Mouse (Mus musculus) hindbrain, embryonic 14.5 days (tissue): ENCODE measurements at regions not wholly inside any gene's neighbourhood (a gene's known extent, or its start where the extent isn't known, plus 50 kb on each side); places are given as distances from the start of the nearest gene placed in this dataset.

Experiments used
- ATAC-seq: fragments of 200-750 bp; cut with Nextera tagmentation; 2 replicates; pipeline ENCODE4 v1.8.0; 2017; ENCODE audit warnings: moderate number of reproducible peaks, mild to moderate bottlenecking, moderate TSS enrichment, moderate library complexity; ENCODE audit not compliant: low FRiP score
- DNase-seq: peaks from one replicate; pipeline ENCODE4 v3.0.0-alpha.2; 2015; ENCODE audit warnings: low spot score
- H3K27ac ChIP-seq: fragments of 300-500 bp; sonication (generic); 2 replicates; pipeline ENCODE4 v1.5.1; 2014; ENCODE audit warnings: mild to moderate bottlenecking, moderate library complexity
- H3K27me3 ChIP-seq: fragments of 300-500 bp; sonication (generic); 2 replicates; pipeline ENCODE4 v1.6.1; 2014; ENCODE audit warnings: mild to moderate bottlenecking, low read length, mixed read lengths; ENCODE audit not compliant: control insufficient read depth, insufficient read depth
- H3K36me3 ChIP-seq: fragments of 300-500 bp; sonication (generic); replicated peaks from 2 replicates; pipeline ENCODE4 v1.6.1; 2014; ENCODE audit not compliant: control insufficient read depth, insufficient read depth
- H3K4me1 ChIP-seq: fragments of 300-500 bp; sonication (generic); replicated peaks from 2 replicates; pipeline ENCODE4 v1.6.1; 2014; ENCODE audit warnings: antibody characterized with exemption, low read length, mixed read lengths; ENCODE audit not compliant: control insufficient read depth, insufficient read depth
- H3K4me2 ChIP-seq: fragments of 300-500 bp; sonication (generic); replicated peaks from 2 replicates; pipeline ENCODE4 v1.6.1; 2014; ENCODE audit warnings: mild to moderate bottlenecking, moderate library complexity
- H3K4me3 ChIP-seq: fragments of 300-500 bp; sonication (generic); replicated peaks from 2 replicates; pipeline ENCODE4 v1.5.1; 2014; ENCODE audit warnings: mild to moderate bottlenecking, low read length
- H3K9ac ChIP-seq: fragments of 300-500 bp; sonication (generic); 2 replicates; pipeline ENCODE4 v1.6.1; 2014
- H3K9me3 ChIP-seq: fragments of 300-500 bp; sonication (generic); 2 replicates; pipeline ENCODE4 v1.6.1; 2016; ENCODE audit warnings: low read length; ENCODE audit not compliant: control insufficient read depth
- whole genome bisulfite sequencing: fragments of 180-500 bp; shearing (Covaris S2); extraction: QIAGEN DNeasy Blood & Tissue Kit; methylation state at CpG from one replicate; pipeline ENCODE4 v1.1.7; 2014; 5-methylcytosine and 5-hydroxymethylcytosine counted together

GRCm38 (mm10) chrX:109811824-109812223, 615.3 kb downstream of the Gm6377 start:
- Histone ChIP-seq H3K4me2 (no peak overlapping the region), H3K27ac (no peak overlapping the region), H3K4me3 (no peak overlapping the region), H3K4me1 (no peaks in the 10 kb centered on the region), H3K9ac (no peak overlapping the region), H3K9me3 (no peaks in the 10 kb centered on the region), H3K27me3 (no peaks in the 10 kb centered on the region), H3K36me3 (no peaks in the 10 kb centered on the region)
- 71% methylated on average over 1 of the region's 1 CpGs for WGBS
- no peak for DNase-seq
- no peak for ATAC-seq

DNA sequence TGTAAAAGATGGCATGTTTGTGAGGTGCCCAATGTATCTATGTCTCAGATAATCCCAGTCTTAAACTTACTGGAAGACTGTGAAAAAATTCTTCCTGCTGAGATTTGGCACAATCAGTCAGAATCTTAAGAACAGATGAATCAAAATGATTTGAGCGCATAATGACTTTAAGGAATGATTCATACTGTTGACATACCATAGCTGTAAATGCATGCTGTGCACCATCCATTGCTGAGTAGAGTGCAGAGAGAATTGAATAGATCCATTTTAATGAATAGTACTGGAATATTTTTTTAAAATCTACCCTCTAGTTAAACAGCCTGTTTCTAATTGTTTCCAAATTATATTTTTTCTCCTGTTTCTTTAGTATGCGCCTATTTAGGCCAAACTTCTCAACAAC, 645.5 kb downstream of the Gm6377 start:
- no peaks in the 10 kb centered on the region for H3K27me3 ChIP-seq
- H3K9me3 ChIP-seq = no peaks in the 10 kb centered on the region
- WGBS = 92% methylated on average over 2 of the region's 2 CpGs
- H3K4me2 ChIP-seq = no peak overlapping the region
- no peaks in the 10 kb centered on the region for H3K36me3 ChIP-seq
- no peak overlapping the region for H3K27ac ChIP-seq
- DNase-seq (no peak), ATAC-seq (no peak)
- H3K4me1 ChIP-seq = no peaks in the 10 kb centered on the region
- no peak overlapping the region for H3K4me3 ChIP-seq
- no peak overlapping the region for H3K9ac ChIP-seq

- Histone ChIP-seq H3K4me3 (no peak overlapping the region), H3K36me3 (no peaks in the 10 kb centered on the region), H3K9ac (no peak overlapping the region), H3K27ac (no peak overlapping the region), H3K4me1 (no peaks in the 10 kb centered on the region), H3K9me3 (no peaks in the 10 kb centered on the region), H3K27me3 (no peaks in the 10 kb centered on the region), H3K4me2 (no peak overlapping the region)
- ATAC-seq (no peak), DNase-seq (no peak)
- 66% methylated on average over 2 of the region's 2 CpGs for WGBS
These were observed 648.6 kb downstream of the Gm6377 start for GRCm38 (mm10) chrX:109845094-109845648.

DNA sequence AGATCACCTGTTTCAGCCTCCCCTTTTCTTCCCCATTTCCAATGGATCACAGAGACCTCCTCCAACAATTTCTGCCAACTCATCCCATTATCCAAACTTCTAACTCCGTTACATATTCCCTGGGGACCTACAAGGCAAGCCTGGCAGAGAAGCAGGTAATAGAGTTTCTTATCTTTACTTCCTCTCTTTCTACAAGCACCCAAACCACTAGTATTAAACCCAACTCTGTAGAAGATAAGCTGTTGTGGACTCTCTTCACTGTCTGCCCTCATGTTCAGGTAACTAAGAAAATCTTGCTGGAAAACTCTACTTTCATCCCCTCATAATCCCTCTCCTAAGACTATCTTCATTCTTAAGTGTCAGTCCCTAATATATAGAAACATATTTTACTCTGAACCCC, 689.0 kb downstream of the Gm6377 start:
- Histone ChIP-seq H3K4me2 (no peak overlapping the region), H3K36me3 (no peaks in the 10 kb centered on the region), H3K4me3 (no peak overlapping the region), H3K4me1 (no peaks in the 10 kb centered on the region), H3K9ac (no peak overlapping the region), H3K27me3 (no peaks in the 10 kb centered on the region), H3K27ac (no peak overlapping the region), H3K9me3 (no peaks in the 10 kb centered on the region)
- ATAC-seq (no peak), DNase-seq (no peak)
- WGBS = 73% methylated on average over 1 of the region's 1 CpGs

DNA sequence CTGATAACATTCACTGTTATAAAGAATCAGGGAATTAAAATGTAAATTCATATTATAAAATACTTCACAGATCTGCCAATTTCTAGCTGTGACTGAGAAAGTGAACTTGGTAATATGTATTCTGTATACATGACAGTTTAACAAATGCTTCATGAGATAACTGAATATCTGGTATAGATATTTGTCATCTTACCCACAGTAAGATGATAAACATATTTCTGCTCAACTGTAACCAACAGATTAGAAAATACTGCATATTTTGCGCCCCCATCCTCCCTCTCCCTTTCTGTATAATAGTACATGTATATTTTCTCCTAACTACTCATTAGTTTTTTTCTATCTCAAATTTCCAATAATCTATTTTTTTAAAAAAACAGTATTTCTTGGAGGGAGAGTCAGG, 703.5 kb downstream of the Gm6377 start:
- Histone ChIP-seq H3K9ac (no peak overlapping the region), H3K4me2 (no peak overlapping the region), H3K9me3 (no peaks in the 10 kb centered on the region), H3K4me3 (no peak overlapping the region), H3K27me3 (no peaks in the 10 kb centered on the region), H3K27ac (no peak overlapping the region), H3K36me3 (no peaks in the 10 kb centered on the region), H3K4me1 (no peaks in the 10 kb centered on the region)
- ATAC-seq (no peak), DNase-seq (no peak)
- WGBS = 79% methylated on average over 1 of the region's 1 CpGs

GRCm38 (mm10) chrX:109931130-109931529, 734.6 kb downstream of the Gm6377 start:
- no peak overlapping the region for H3K9ac ChIP-seq
- DNase-seq (no peak), ATAC-seq (no peak)
- H3K27ac ChIP-seq = no peak overlapping the region
- H3K4me3 ChIP-seq = no peak overlapping the region
- H3K9me3 ChIP-seq = no peaks in the 10 kb centered on the region
- H3K27me3 ChIP-seq = no peaks in the 10 kb centered on the region
- no peaks in the 10 kb centered on the region for H3K36me3 ChIP-seq
- H3K4me2 ChIP-seq = no peak overlapping the region
- no peaks in the 10 kb centered on the region for H3K4me1 ChIP-seq

DNA sequence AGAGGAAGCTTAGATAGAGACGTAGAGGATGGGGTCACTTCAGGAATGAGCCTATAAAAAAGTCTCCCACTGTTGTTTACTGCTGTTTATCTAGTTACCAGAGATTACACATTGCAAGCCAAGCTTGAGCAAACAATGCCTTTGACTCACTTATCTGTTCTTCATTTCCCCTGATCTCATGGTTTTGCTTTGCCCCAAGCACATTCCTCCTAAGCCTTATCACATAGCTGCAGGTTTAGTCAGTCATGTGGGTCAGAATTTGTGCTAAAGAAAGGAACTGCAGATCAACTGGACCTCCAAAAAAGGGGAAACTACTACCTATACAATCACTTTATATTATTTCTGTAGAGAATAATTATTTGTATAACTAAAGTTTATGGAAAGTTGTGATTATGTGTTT, 758.0 kb downstream of the Gm6377 start:
- H3K4me2 ChIP-seq = no peak overlapping the region
- no peak overlapping the region for H3K9ac ChIP-seq
- no peak overlapping the region for H3K4me3 ChIP-seq
- H3K36me3 ChIP-seq = no peaks in the 10 kb centered on the region
- DNase-seq (no peak), ATAC-seq (no peak)
- 89% methylated on average over 1 of the region's 1 CpGs for WGBS
- H3K27ac ChIP-seq = no peak overlapping the region
- H3K9me3 ChIP-seq = no peaks in the 10 kb centered on the region
- H3K27me3 ChIP-seq = no peaks in the 10 kb centered on the region
- H3K4me1 ChIP-seq = no peaks in the 10 kb centered on the region

DNA sequence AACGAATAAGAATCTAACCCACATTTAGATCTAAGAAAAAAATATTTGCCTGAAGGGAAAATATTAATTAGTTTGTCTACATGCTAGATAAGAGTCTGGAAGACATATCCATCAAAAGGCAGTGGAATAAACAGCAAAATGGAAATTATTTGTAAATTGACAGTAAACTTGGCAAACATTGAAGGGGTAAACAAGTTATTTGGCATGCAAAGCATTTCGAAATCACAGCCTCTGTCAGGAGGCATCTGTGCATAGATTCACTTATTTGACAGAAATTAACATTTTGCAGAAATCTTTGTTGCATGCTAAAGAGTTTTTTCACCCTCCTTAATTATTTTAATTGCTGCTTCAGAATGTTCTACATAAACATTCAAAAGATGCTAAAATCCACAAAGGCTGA, 773.3 kb downstream of the Gm6377 start:
- Histone ChIP-seq H3K4me1 (no peaks in the 10 kb centered on the region), H3K9me3 (no peaks in the 10 kb centered on the region), H3K27me3 (no peaks in the 10 kb centered on the region), H3K27ac (no peak overlapping the region), H3K4me2 (no peak overlapping the region), H3K9ac (no peak overlapping the region), H3K4me3 (no peak overlapping the region), H3K36me3 (no peaks in the 10 kb centered on the region)
- WGBS = 64% methylated on average over 2 of the region's 2 CpGs
- DNase-seq (peak; percentile 23), ATAC-seq (no peak)

- Histone ChIP-seq H3K4me2 (no peak overlapping the region), H3K36me3 (no peaks in the 10 kb centered on the region), H3K9ac (no peak overlapping the region), H3K9me3 (0 out of 2 replicates have a peak, but pooled peaks cover 5% of the 10 kb centered on the region), H3K27ac (no peak overlapping the region), H3K4me1 (no peaks in the 10 kb centered on the region), H3K4me3 (no peak overlapping the region), H3K27me3 (no peaks in the 10 kb centered on the region)
- ATAC-seq = no peak
- WGBS = 88% methylated on average over 2 of the region's 2 CpGs
- no peak for DNase-seq
These were observed 808.7 kb downstream of the Gm6377 start for GRCm38 (mm10) chrX:110005221-110005620.
